Mouse (Mus musculus) megakaryocyte, embryonic 14.5 days (primary cell): Measurements from ENCODE around the gene Grwd1.

Experiments used
- FLI1 ChIP-seq: IDR thresholded peaks from 2 replicates; pipeline ENCODE4 v1.6.1; 2012; ENCODE audit warnings: low read length, inconsistent platforms, mixed read lengths
- GATA1 ChIP-seq: IDR thresholded peaks from 3 replicates; pipeline ENCODE4 v1.6.1; 2012; ENCODE audit warnings: mixed read lengths, low read length, inconsistent platforms, borderline replicate concordance

- TF ChIP-seq GATA1 (no peak), FLI1 (no peak)
Observed at GRCm38 (mm10) chr7:45833148-45833790, 2.5 kb upstream of the Grwd1 start.
